Mouse (Mus musculus) neutrophil, adult 5-6 weeks (primary cell): Measurements from ENCODE around the gene Olfr814. TPM values are rescaled to one million over a fixed set of nuclear protein-coding genes. Genes with fewer than 3 reads are reported as not detected.
"Not testable (repeated sequence)": the region's sequence is repeated elsewhere in the genome, so short reads cannot be mapped to it uniquely, and the experiment has no call there.

Source experiments
- ATAC-seq: fragments of 151-379, 151-347 bp; 2 replicates; pipeline ENCODE4 v1.8.0; 2017; ENCODE audit warnings: mild to moderate bottlenecking, moderate TSS enrichment; ENCODE audit not compliant: insufficient number of reproducible peaks, poor library complexity, low FRiP score, severe bottlenecking; ENCODE audit errors: extremely low read depth
- total RNA-seq: library from RNA; stranded (forward); fragments of 200-1000 nt; gene quantifications from 2 replicates; pipeline ENCODE4 v1.2.3, GENCODE M21; 2017

The Olfr814 gene
- total RNA-seq, result 0.61 TPM in 1 of 2 replicates, not detected in the other

- not testable (repeated sequence) for ATAC-seq
These were observed at the start of gene Olfr814 for GRCm38 (mm10) chr10:129879751-129880150. Gene Olfr814 (minus strand): TSS chr10:129879851.

GRCm38 (mm10) chr10:129915497-129915896 lies 35.8 kb upstream of the Olfr814 start, which contains the start of gene Olfr816:
Gene Olfr816 (minus strand): TSS chr10:129915597.
- ATAC-seq, result no peak

- not testable (repeated sequence) for ATAC-seq
These were observed 26.1 kb upstream of the Olfr814 start, which contains the start of gene Olfr815 for GRCm38 (mm10) chr10:129905767-129906166. Gene Olfr815 (minus strand): TSS chr10:129905867.

GRCm38 (mm10) chr10:129885934-129886333 lies 6.3 kb upstream of the Olfr814 start:
- ATAC-seq, result no peak

GRCm38 (mm10) chr10:129885496-129885895 lies 5.8 kb upstream of the Olfr814 start:
- not testable (repeated sequence) for ATAC-seq

- ATAC-seq, result no peak
These were observed 24.6 kb downstream of the Olfr814 start, which contains the start of gene Olfr813 for GRCm38 (mm10) chr10:129855067-129855466. Gene Olfr813 (plus strand): TSS chr10:129855367.

GRCm38 (mm10) chr10:129847343-129847742 lies 32.3 kb downstream of the Olfr814 start:
- no peak for ATAC-seq

GRCm38 (mm10) chr10:129845994-129846393 lies 33.7 kb downstream of the Olfr814 start, which contains the start of gene Olfr812:
Gene Olfr812 (minus strand): TSS chr10:129846094.
- no peak for ATAC-seq

Other genes starting within 250 kb of the Olfr814 start
- gene Olfr799, start 242.4 kb downstream of the Olfr814 start, total RNA-seq, result 0.81 TPM in 1 of 2 replicates, not detected in the other
- not detected in 2 replicates for gene Olfr800, start 222.2 kb downstream of the Olfr814 start, total RNA-seq
- gene Olfr801, start 206.0 kb downstream of the Olfr814 start, total RNA-seq, result 0.12 TPM in 1 of 2 replicates, not detected in the other
- gene Olfr802, start 191.7 kb downstream of the Olfr814 start, total RNA-seq, result not detected in 2 replicates
- 0.35 TPM in 1 of 2 replicates, not detected in the other for gene Olfr803, start 185.6 kb downstream of the Olfr814 start, total RNA-seq
- 0.12 TPM in 1 of 2 replicates, not detected in the other for gene Olfr804, start 176.6 kb downstream of the Olfr814 start, total RNA-seq
- gene Olfr805, start 150.5 kb downstream of the Olfr814 start, total RNA-seq, result not detected in 2 replicates
- 0.23 TPM in 1 of 2 replicates, not detected in the other for gene Olfr806, start 137.9 kb downstream of the Olfr814 start, total RNA-seq
- not detected in 2 replicates for gene Olfr807, start 122.1 kb downstream of the Olfr814 start, total RNA-seq
- not detected in 2 replicates for gene Olfr808, start 114.4 kb downstream of the Olfr814 start, total RNA-seq
- 0.35 TPM in 1 of 2 replicates, not detected in the other for gene Olfr809, start 105.2 kb downstream of the Olfr814 start, total RNA-seq
- gene Olfr810, start 84.9 kb downstream of the Olfr814 start, total RNA-seq, result not detected in 2 replicates
- gene Olfr811, start 75.5 kb downstream of the Olfr814 start, total RNA-seq, result not detected in 2 replicates
- not detected in 2 replicates for gene Olfr812, start 33.8 kb downstream of the Olfr814 start, total RNA-seq
- gene Olfr813, start 24.5 kb downstream of the Olfr814 start, total RNA-seq, result not detected in 2 replicates
- gene Olfr815, start 26.0 kb upstream of the Olfr814 start, total RNA-seq, result 1.2 TPM in 1 of 2 replicates, not detected in the other
- gene Olfr816, start 35.7 kb upstream of the Olfr814 start, total RNA-seq, result 0.12 TPM in 1 of 2 replicates, not detected in the other
- not detected in 2 replicates for gene Olfr818, start 69.2 kb upstream of the Olfr814 start, total RNA-seq
- gene Olfr819, start 87.4 kb upstream of the Olfr814 start, total RNA-seq, result not detected in 2 replicates
- gene Olfr247, start 96.3 kb upstream of the Olfr814 start, total RNA-seq, result not detected in 2 replicates
- not detected in 2 replicates for gene Gm10310, start 105.2 kb upstream of the Olfr814 start, total RNA-seq
- 0.35 TPM in 1 of 2 replicates, not detected in the other for gene Olfr820, start 132.8 kb upstream of the Olfr814 start, total RNA-seq
- not detected in 2 replicates for gene Olfr821, start 150.5 kb upstream of the Olfr814 start, total RNA-seq
- gene Olfr822, start 191.4 kb upstream of the Olfr814 start, total RNA-seq, result not detected in 2 replicates
- not detected in 2 replicates for gene Olfr823, start 235.5 kb upstream of the Olfr814 start, total RNA-seq